Mouse (Mus musculus): Measurements from ENCODE around the gene Ankrd27.
"Not testable (repeated sequence)": the region's sequence is repeated elsewhere in the genome, so short reads cannot be mapped to it uniquely, and the experiment has no call there.

The Ankrd27 gene

DNA sequence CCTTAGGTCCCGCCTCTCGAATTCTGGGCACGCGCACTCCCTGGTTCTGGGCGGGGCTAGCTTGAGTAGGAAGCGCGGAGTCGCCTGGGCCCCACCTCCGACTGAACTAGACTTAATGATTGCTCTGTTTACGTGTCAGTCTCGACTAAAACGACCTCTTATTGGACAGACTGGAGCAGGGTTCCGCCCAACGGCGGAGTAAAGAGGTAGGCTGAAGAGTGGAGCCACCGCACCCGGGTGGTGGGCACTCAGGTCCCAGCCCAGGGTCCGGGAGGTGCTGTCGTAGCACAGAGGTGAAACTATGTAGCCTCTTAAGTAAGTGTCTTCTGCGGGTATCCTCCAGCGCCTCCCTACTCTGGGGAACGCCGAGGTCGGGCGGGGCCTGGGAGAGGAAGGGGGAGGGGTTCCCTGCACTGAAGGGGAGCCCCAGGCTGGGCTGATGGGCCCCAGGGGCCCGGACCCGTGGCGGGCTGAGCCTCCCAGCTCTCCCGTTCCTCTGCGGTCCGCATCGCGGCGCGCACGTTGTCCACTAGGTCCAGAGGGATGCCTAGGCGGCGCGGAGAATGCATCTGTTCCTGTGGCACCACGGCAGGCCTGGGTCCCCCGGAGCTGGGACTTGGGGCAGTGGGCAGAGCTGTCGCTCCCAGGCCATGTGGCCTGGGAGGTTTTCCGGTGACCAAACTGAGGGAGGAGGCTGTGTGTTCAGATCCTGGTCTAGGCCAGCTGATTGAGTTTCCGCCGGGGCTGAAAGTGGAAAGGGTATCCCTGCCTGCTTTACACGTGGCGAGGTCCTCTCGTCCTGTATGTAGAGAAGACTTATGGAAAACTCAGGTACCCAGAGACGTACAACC, at the start of gene Ankrd27:
Gene Ankrd27, plus strand, starts transcription at position 190 of the 851 bp plus-strand sequence.
- DNase-seq: peak; percentile 94

DNA sequence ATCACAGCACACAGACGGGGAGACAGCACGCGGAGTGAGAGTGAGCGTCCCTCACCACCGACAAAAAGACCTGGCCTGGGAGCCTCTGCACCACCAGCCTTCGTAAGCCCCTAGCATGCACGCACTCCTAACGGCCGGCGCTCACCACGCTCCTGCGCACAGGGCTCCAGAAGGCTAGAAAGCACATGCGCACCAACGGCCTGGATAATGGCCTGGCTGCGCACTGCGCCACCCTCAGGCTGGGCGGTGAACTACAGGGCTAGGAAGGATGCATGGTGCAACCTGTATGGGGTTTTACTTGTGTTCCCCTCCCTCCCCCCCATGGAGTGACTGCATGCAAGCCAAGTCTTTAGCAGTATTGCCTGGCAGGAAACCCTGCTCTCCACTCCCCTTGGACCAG, 48.5 kb upstream of the Ankrd27 start, which contains the start of gene Tdrd12:
Gene Tdrd12, minus strand, starts transcription at position 184 of the 400 bp plus-strand sequence.
- no peak for DNase-seq

DNA sequence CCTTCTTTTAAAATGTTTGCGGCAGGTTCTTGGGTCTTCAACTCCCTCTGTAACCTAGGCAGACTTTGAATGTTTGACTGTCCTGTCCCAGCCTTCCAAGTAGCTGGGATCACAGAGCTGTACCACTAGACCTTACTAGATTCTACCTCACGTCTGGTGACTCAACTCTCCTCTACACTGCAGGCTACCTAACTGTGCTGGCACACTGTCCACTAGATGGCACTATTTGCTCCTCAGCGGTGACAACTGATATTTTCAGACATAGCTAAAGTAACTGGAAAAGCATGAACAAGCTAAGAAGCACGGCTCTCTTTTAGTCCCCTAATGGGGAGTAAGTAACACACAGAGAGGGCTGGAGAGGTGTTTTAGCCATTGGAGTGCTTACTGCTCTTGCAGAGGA, 40.2 kb upstream of the Ankrd27 start:
- peak; percentile 44 to 71 for DNase-seq

DNA sequence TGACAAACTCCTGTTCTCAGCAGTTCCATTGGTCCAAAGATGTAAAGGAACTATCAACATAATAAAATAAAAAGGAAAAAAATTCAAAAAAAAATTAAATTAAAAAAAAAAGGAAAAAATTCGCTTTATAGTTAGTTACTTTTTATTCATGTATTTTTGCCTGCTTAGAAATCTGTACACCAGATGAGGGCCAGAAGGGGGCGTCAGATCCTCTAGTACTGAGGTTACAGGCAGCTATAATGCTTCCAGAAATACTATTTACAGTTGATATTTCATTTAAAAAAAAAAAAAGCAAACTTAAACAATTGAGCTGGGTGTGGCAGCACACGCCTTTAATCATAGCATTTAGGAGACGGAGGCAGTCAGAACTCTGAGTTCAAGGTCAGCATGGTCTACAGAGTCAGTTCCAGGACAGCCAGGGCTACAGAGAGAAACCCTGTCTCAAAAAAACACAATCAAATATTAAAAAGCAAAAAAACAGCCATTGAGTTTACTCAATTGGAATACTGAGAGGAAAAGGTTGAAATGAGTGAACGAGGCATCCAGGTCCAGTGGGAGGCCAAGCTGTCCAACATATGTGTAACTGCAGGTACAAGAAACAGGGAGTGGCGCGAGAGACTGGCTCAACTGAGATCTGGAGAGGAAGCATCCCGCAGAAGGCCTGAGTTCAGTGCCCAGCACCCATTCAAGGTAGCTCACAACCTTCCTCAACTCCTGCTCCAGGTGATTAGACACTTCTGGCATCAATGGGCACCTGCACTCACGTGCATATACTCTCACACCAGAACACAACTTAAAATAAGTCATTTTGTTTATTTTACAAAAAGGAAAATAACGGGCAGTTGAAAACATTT, 32.1 kb upstream of the Ankrd27 start:
- DNase-seq: peak; percentile 33 to 63

DNA sequence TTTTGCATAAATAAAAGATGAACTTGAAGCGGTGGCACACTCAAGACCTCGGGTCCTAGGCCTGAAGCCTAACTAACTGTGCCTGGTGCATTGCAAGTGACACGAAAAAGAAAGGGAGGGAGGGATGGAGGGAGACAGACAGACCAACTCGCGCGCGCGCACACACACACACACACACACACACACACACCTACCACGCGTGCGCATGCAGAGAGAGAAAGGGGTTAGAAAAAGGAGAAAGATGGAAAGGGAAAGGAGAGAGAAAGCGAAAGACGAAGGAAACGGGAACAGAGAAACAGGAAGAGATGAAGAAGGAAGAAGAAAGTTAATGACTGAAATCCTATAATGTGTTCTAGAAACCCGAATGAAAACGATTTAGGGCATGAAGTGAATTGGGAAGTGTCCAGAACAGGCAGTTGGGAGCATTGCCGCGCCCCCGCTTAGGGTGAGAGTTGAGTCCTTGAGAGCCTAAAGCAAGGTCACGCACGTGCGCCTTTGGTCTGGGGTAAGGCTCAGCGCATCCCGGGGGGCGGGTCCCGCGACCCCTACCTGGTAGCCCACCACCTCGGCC, 31.4 kb upstream of the Ankrd27 start:
- DNase-seq: peak; percentile 46 to 70

DNA sequence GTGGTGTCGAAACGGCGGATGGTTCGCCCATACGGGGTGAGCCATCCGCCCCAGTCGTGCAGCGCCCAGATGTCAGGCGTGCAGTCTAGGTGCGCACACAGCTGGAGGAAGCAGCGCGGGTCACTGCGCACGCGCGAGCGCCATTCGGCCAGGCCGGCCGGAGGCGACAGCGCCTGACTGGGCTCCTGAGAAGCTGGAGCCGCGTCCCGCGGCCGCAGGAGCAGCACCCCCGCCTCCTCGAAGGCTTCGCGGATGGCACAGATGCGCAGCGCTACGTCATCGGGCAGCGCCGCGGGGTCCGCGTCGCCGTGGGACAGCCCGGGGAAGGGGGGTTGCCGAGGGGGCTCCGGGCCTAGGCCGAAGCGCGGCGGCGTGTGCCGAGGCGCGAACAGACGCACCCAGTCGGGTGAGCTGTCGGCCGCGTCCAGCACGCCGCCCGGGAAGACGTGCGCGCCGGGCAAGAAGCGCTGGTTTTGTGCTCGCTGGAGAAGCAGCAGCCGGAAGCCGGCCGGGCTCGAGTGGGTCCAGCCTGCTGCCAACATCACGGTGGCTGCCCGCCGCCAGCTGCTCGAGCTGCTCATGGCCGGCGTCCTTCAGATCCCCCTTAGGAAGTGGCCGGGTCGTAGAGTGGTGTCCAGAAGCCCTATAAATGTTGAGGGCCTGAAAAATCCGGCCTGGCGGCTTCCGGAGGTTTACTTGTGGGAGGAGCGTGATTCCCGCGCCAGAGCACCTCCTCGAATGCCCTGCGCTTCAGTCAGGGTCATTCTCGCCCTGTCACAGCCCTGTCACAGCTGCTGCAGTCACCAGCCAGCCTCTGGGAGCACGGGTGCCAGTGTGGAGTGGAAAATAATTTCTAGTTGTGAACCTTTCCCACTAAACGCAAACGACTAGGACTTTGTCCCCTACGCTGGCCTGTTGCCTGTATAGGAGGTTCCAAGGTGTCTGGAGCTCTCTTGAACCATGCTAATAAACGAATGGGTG, 30.5 kb upstream of the Ankrd27 start:
- peak; percentile 91 for DNase-seq

DNA sequence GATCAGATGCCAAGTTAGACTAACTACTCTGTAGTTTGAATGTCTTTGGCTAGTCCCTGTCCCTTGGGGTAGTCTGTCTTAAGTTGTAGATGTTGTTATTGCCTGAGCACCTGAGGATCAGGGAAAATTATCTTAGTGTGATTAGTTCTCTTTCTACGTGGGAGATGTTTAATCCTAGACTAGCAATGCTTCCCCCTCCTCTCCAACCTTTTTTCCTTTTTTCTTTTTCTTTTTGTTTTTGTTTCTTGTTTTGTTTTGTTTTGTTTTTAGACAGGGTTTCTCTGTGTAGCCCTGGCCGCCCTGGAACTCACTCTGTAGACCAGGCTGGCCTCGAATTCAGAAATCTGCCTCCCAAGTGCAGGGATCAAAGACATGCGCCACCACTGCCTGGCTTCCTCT, 29.8 kb upstream of the Ankrd27 start, which contains the start of gene Nudt19:
Gene Nudt19, minus strand, starts transcription at position 100 of the 399 bp plus-strand sequence.
- no peak for DNase-seq

DNA sequence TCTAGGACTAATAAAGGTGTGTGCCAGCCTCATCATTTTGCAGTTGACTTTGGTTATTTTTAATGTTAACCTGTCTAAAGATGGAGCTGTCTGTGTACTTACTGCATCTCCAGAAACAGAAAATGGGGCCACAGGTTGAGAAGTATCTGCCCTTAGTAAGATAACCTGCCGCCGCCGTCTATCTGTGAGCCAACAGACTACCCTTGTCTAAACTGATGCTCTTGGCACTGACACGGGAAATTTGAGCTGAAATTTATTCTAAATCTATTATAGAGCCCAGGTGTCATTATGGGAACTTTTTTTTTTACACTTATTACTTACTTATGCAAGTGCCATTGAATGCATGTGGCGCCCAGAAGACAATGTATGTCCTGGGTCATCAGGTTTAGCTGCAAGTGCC, 29.1 kb upstream of the Ankrd27 start:
- DNase-seq: no peak

DNA sequence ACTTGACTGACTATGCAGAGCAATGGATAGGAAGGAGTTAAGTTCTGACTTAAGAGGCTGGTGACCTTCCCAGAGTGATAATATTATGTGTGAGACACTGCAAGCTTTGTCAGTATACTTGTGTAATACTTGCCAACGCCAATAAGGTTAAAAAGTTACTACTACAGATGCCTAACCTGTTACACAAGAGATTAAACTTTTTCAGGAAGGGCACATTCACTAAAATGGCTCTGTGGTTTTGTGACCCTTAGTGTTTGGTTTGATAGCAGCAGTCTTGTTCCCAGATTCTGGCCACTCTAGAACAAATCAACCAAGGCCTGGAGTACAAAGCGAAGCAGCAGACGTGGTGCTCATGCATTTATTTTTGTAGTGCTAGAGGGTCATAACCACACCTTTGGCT, 28.5 kb upstream of the Ankrd27 start:
- no peak for DNase-seq

DNA sequence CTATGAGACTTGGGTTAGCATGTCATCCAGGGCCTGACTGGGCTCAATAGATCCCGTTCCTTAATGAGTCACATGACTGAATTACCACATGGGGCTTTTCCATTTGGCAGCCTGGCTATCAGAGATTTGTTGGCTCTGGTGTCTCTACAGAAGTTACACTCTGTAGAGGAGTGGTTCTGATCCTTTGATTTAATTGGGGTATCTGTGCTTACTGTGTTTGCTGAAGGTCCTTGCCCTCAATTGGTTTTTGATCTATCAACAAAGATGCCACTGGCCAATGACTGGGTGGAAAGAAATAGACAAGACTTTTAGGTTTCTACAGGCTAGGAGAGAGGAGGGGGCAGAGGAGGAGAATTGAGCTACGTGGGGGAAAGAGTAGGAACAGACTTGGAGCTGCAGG, 27.4 kb upstream of the Ankrd27 start:
- no peak for DNase-seq

DNA sequence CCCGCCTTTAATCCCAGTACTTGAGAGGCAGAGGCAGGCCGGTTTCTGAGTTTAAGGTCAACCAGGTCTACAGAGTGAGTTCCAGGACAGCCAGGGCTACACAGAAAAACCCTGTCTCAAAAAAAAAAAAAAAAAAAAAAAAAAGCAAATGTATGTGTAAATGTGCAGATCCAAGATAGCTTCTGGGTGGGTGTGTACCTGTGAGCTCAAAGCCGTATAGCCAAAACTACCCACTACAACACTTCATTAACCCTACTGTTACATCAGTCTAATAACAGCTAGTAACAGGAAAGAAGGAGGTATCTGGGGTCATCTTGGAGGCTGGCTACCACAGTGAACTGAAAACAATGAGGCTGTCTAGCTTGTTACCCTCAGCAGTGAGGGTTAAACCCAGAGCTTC, 26.2 kb upstream of the Ankrd27 start:
- DNase-seq: no peak

DNA sequence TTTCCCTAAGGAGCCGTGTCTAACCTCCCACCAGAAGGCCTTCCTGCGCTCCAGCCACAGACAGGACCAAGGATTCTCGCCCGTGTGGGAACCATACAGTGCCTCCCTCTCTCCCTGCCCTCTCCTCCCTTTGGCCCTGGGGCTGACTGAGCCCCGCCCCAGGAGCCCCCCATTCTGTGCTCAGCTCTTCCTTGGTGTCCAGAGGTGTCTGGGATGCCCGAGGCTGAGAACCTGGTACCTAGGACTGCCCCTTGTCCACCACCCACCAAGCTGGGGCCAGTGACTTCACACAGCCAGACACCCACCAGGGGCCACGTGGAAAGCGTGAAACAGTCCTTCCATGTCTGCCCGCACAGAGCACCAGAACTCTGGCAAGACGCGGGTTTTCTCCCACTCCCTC, 23.0 kb upstream of the Ankrd27 start:
- DNase-seq: no peak

DNA sequence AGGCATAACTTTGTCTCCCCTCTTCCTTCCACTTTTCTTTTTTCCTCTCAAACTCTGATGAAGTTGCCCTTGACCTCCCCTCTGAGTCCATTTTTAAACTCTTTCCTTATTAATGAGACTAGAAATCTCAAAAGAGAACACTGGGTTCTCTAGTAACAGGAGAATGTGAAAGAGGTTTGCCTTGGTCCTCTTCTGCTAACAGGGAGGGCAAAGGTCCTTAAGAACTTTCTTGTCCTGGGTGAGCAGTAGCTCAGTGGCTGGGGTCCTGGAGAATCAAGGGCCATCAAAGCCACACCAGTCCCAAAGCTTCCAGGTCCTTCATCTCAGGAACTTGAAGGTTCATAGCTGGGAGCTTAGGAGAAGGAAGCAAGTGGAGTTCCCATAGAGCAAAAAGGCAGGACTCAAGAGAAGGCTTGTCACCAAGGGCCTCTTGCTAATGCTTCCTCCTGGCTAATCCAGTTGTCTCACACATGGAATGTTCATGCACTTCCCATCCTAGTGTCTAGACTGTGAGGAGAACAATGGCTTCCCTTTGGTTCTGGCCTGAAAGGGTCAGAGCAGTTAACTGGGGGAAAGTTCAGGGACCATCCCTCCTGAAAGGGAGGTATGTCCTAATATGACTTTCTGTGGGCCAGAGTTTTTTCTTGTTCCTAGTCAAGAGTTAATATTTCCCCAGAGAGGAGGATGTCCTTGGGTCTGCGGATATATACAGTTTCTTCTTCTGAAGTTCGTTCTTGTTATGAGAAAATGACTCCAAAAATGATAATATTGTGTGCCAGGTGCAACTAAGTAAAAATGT, 21.8 kb upstream of the Ankrd27 start:
- DNase-seq: no peak

DNA sequence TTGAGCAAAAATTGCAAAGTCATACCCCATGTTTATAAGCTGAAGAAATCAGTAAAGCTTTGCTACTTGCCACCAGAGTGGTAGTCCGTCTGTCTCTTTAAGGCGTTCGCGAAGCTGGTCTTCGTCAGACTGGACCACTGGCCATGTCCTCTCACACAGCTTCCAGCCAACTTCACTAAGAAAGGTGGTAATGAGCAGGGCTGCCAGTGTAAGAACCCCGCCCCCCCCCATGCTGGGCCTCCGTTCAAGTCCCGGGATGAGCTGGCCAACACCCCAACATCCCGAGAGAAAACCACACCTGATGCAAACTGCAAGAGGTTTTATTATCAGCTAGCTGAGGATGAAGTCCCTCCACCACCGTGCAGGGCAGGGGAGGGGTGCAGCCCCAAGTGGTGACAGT, 21.2 kb upstream of the Ankrd27 start:
- not testable (repeated sequence) for DNase-seq

DNA sequence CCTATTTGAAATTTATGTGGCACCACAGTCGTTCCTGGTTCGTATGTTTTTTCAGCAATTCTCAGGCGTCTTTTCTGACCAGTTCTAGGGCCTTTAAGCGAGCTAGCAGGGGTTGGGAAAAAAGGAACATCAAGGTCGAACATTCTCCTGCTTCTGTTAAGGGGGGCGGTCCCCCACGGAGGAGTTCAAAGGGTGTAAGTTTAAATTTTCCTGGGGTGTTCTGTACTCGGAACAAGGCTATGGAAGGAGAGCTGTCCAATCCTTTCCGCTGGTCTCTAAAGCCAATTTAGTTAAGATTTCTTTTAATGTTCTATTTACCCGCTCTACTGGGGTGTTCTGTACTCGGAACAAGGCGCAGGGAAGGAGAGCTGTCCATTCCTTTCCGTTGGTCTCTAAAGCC, 20.1 kb upstream of the Ankrd27 start:
- not testable (repeated sequence) for DNase-seq

DNA sequence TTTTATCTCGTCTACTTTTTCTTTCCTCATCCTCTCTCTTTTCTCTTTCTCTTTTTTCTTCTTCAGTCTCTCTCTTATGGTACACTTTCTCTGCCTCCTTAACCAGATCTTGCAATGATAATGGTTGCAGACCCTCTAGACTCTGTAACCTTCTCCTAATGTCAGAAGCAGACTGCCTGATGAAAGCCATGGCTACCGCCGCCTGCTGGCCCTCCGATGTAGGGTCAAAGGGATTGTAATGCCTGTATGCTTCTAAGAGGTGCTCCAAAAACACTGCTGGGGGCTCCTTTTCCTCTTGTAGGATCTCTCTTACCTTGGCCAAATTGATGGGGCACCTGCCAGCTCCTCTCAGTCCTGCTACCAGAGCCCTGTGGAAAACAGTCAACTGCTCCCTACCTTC, 16.3 kb upstream of the Ankrd27 start:
- not testable (repeated sequence) for DNase-seq

DNA sequence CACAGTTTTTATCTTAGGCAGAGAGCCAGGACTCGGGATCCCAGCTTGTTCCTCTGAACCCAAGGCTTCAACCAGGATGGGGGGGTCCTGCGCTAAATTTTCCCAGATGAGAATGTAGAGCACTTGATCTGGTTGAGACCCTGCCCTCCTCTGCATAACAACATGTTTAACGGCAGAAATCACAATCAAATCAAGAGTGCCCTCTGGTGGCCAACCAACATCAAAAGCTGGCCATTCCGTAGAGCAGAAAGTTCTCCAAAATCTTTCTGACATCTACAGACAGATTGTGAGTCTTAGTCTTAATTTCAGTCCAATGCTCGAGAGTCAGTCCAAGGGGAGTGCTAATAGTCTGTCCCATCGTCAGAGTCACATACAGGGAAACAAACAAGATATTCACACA, 15.2 kb upstream of the Ankrd27 start:
- not testable (repeated sequence) for DNase-seq

DNA sequence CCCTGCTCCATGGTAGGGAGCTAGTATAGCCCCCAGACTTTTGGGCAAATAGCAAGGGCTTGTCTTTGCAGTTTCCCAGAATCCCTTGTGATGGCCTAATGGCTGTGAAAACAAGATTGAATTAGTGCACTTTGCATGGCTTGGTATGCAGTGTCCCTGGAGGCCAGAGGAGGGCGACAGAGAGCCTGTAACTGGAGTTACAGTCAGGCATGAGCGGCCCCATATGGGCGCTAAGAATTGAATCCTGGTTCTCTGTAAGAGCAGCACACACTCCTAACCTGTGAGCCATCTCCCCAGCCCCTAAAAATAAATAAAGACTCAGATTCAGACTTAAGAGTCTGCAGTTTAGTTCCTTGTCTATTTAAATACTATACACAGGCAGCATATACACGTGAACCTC, 6.2 kb upstream of the Ankrd27 start:
- peak; percentile 26 to 60 for DNase-seq

DNA sequence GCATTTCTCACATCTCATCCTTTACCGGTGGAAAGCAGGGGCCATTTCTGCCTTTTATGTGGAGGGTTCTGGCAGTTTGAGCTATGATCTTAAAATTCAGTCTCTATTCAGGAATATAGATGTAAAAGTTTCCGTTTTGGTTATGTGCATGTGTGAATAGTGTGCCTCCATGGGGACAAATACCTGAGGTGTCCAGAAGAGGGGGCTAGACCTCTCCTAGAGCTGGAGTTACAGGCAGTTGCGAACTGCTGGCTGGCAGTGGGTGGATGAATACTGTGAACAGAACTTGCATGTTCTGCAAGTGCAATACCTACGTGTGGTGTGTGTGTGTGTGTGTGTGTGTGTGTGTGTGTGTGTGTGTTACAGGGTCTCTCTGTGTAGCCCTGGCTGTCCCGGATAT, 3.3 kb upstream of the Ankrd27 start:
- DNase-seq: no peak

DNA sequence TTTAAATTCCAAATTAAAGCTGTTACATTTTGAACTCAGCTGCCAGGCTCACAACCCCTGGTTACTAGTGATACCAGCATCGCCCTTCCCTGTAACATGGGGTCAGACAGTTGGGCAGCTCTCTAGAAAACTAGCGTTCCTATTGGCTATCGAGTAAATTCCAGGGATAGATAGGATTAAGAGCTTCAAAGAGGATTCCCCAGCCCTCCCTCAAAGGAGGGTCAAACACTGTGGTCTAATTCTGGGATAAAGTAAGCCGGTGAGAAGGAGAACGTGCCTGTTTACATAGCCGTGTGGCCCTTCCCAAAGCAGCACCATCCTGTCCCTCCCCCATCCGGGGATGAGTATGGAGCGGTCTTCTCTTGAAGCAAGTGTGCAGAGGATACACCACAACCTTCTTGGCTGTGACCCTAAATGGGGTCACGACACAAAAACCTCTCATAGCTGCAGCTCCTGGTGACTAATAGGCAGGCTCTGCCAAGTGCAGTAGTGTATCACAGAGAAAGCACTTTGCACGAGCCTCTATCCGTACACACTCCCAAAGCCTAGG, 2.5 kb upstream of the Ankrd27 start:
- no peak for DNase-seq

Measured in cerebellum, postnatal 25 days (tissue).